Mouse (Mus musculus) heart, postnatal 0 days (tissue): Measurements from ENCODE around the gene Kif23. TPM values are rescaled to one million over a fixed set of nuclear protein-coding genes. Genes with fewer than 3 reads are reported as not detected.

Source experiments
- ATAC-seq: fragments of 200-750 bp; cut with Nextera tagmentation; 2 replicates; pipeline ENCODE4 v1.8.0; 2017; ENCODE audit warnings: low read depth, moderate number of reproducible peaks, moderate library complexity; ENCODE audit not compliant: insufficient read depth
- DNase-seq: peaks from one replicate; pipeline ENCODE4 v3.0.0-alpha.2; 2016; ENCODE audit warnings: low spot score
- H3K27ac ChIP-seq: fragments of 300-500 bp; sonication (generic); 2 replicates; pipeline ENCODE4 v1.5.1; 2014; ENCODE audit warnings: low read depth, mild to moderate bottlenecking
- H3K27me3 ChIP-seq: fragments of 300-500 bp; sonication (generic); 2 replicates; pipeline ENCODE4 v1.6.1; 2014; ENCODE audit warnings: low read length, mixed read lengths; ENCODE audit not compliant: control insufficient read depth, insufficient read depth
- H3K36me3 ChIP-seq: fragments of 300-500 bp; sonication (generic); replicated peaks from 2 replicates; pipeline ENCODE4 v1.6.1; 2014; ENCODE audit warnings: low read length, mixed read lengths; ENCODE audit not compliant: control insufficient read depth, insufficient read depth
- H3K4me1 ChIP-seq: fragments of 300-500 bp; sonication (generic); 2 replicates; pipeline ENCODE4 v1.6.1; 2014; ENCODE audit warnings: antibody characterized with exemption; ENCODE audit not compliant: control insufficient read depth, insufficient read depth
- H3K4me2 ChIP-seq: fragments of 300-500 bp; sonication (generic); 2 replicates; pipeline ENCODE4 v1.6.1; 2014; ENCODE audit warnings: low read depth, mild to moderate bottlenecking, low read length, moderate library complexity
- H3K4me3 ChIP-seq: fragments of 300-500 bp; sonication (generic); 2 replicates; pipeline ENCODE4 v1.5.1; 2014; ENCODE audit warnings: low read depth, low read length
- H3K9ac ChIP-seq: fragments of 300-500 bp; sonication (generic); replicated peaks from 2 replicates; pipeline ENCODE4 v1.6.1; 2014; ENCODE audit warnings: low read depth, low read length, mixed read lengths
- H3K9me3 ChIP-seq: fragments of 300-500 bp; sonication (generic); replicated peaks from 2 replicates; pipeline ENCODE4 v1.6.1; 2016; ENCODE audit warnings: low read length; ENCODE audit not compliant: control insufficient read depth
- CTCF ChIP-seq: IDR thresholded peaks from 2 replicates; pipeline ENCODE4 v1.5.1; 2016; ENCODE audit warnings: antibody characterized with exemption, control low read depth, low read depth
- EP300 ChIP-seq: IDR thresholded peaks from 2 replicates; pipeline ENCODE4 v1.6.1; 2016; ENCODE audit warnings: antibody characterized with exemption, low read depth
- WGBS: fragments of 180-500 bp; shearing (Covaris S2); extraction: QIAGEN DNeasy Blood & Tissue Kit; methylation state at CpG from one replicate; pipeline ENCODE4 v1.1.7; 2014; 5-methylcytosine and 5-hydroxymethylcytosine counted together
- polyA plus RNA-seq: library from polyadenylated mRNA; unstranded; fragments of >200 nt; fragmentation: Nextera tagmentation; extraction: Ambion mirVana; gene quantifications from 2 replicates; pipeline ENCODE4 v1.2.1, GENCODE M21; 2015
- total RNA-seq: library from RNA; depleted of rRNA; stranded (reverse); fragments of >200 nt; gene quantifications from 2 replicates; pipeline ENCODE4 v1.2.3, GENCODE M21; 2014; ENCODE audit warnings: low replicate concordance; rRNA removed

Kif23 gene
- total RNA-seq (9.9 and 17.9 TPM in 2 replicates), polyA plus RNA-seq (17.2 and 17.6 TPM in 2 replicates)

GRCm38 (mm10) chr9:61946623-61947401, at the start of gene Kif23:
Gene Kif23, minus strand, starts transcription at chr9:61946774.
- ATAC-seq (peak; percentile 95), DNase-seq (peak; percentile 91)
- TF ChIP-seq EP300 (0 out of 2 replicates have a peak, but pooled peaks have one; percentile 12), CTCF (peak; percentile 65)
- H3K4me3 ChIP-seq: peak within 1 kb of the TSS; percentile 76
- H3K36me3 ChIP-seq: peaks cover 16% of the 10 kb centered on the region
- peak within 1 kb of the TSS; percentile 59 for H3K9ac ChIP-seq
- H3K27me3 ChIP-seq: no peaks in the 10 kb centered on the region
- H3K9me3 ChIP-seq: no peaks in the 10 kb centered on the region
- peak within 1 kb of the TSS; percentile 93 for H3K4me2 ChIP-seq
- under 1% methylated on average over 44 of the region's 44 CpGs for WGBS
- peak within 1 kb of the TSS; percentile 55 for H3K27ac ChIP-seq
- H3K4me1 ChIP-seq: 0 out of 2 replicates have a peak, but pooled peaks cover 7% of the 10 kb centered on the region

DNA sequence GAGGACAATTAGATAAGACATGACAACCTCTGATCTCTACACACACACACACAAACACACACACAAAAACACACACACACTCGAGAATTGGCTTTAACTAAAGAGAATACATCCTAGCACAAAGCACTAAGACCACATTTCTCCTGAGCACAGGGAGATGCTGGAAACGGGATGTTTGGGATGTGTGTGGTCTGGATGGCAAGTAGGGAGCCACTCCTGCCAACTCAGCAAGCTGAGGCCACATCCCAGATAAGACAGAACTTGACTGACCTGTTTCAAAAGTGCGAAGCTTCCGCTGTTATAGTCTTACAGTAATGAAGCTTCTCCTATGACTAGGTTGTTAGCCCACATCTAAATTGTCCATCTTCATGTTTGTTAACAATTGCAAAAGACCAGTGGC, 44.6 kb upstream of the Kif23 start:
- no peak for ATAC-seq
- Histone ChIP-seq H3K27me3 (no peaks in the 10 kb centered on the region), H3K4me2 (no peak overlapping the region), H3K36me3 (no peaks in the 10 kb centered on the region), H3K4me1 (no peaks in the 10 kb centered on the region), H3K4me3 (no peak overlapping the region), H3K9me3 (no peaks in the 10 kb centered on the region), H3K27ac (no peak overlapping the region), H3K9ac (no peak overlapping the region)
- TF ChIP-seq CTCF (no peak), EP300 (no peak)
- no peak for DNase-seq
- 48% methylated on average over 4 of the region's 4 CpGs for WGBS

- no peaks in the 10 kb centered on the region for H3K4me1 ChIP-seq
- H3K4me3 ChIP-seq: no peak overlapping the region
- no peaks in the 10 kb centered on the region for H3K9me3 ChIP-seq
- no peak for ATAC-seq
- H3K27ac ChIP-seq: no peak overlapping the region
- TF ChIP-seq CTCF (no peak), EP300 (no peak)
- no peaks in the 10 kb centered on the region for H3K36me3 ChIP-seq
- DNase-seq: no peak
- 31% methylated on average over 3 of the region's 3 CpGs for WGBS
- H3K27me3 ChIP-seq: no peaks in the 10 kb centered on the region
- no peak overlapping the region for H3K4me2 ChIP-seq
- no peak overlapping the region for H3K9ac ChIP-seq
These were observed 44.2 kb upstream of the Kif23 start for GRCm38 (mm10) chr9:61990738-61991137.

DNA sequence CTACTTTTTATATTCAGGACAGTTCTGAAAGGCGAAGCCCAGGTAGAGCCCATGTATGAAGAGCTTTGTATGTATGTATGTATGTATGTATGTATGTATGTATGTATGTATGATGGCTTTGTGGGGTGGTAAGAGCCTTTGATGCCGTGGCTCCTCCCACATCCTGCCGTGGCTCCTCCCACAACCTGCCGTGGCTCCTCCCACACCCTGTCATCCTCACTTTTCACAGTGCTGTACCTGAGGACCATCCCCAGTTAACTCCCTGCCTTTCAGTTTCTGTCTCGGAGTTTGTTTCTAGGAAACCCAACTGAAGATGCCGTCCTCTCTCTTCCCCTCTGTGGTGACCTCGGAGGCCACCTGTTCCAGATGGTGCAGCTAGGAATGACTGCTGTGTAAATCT, 39.5 kb upstream of the Kif23 start:
- no peaks in the 10 kb centered on the region for H3K9me3 ChIP-seq
- no peak overlapping the region for H3K27ac ChIP-seq
- TF ChIP-seq CTCF: no peak
- no peak for TF ChIP-seq EP300
- WGBS: 73% methylated on average over 7 of the region's 7 CpGs
- no peak for DNase-seq
- no peak overlapping the region for H3K4me3 ChIP-seq
- no peak overlapping the region for H3K9ac ChIP-seq
- no peaks in the 10 kb centered on the region for H3K27me3 ChIP-seq
- H3K36me3 ChIP-seq: no peaks in the 10 kb centered on the region
- no peaks in the 10 kb centered on the region for H3K4me1 ChIP-seq
- no peak overlapping the region for H3K4me2 ChIP-seq
- no peak for ATAC-seq

DNA sequence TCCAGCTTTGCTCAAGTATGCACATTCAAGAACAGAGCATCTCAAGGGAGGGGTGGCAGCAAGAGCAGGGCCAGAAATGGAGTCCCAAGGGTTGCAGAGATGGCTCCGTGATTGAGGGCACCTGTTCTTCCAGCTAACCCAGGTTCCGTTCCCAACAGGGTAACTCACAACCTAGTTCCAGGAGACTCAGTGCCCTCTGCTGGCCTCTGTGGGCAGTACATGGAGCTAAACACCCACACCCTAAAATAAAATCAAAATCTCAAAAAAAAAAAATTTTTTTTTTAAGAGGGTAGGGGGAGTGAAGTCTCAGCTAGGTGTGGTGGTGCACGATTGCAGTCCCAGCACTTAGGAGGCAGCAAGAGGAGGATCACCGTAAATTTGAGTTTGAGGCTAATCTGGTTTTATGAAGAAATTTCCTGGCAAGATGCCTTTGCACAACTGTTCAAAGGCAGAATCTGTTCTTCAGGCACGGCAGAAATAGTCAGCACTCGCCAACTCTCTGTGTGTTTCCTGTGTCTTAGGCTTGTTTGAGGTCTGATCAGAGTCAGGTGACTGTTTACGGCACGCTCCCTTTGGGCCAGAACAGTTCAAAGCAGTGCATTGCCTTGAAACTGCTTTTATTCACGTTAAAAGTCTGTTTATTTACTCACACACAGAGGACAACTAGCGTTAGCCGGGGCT, 38.7 kb upstream of the Kif23 start:
- no peaks in the 10 kb centered on the region for H3K4me1 ChIP-seq
- no peak overlapping the region for H3K9ac ChIP-seq
- no peak overlapping the region for H3K4me2 ChIP-seq
- WGBS: 48% methylated on average over 11 of the region's 11 CpGs
- no peaks in the 10 kb centered on the region for H3K36me3 ChIP-seq
- no peaks in the 10 kb centered on the region for H3K9me3 ChIP-seq
- DNase-seq (peak; percentile 20), ATAC-seq (no peak)
- no peak for TF ChIP-seq EP300
- peak; percentile 63 for TF ChIP-seq CTCF
- no peak overlapping the region for H3K27ac ChIP-seq
- H3K27me3 ChIP-seq: no peaks in the 10 kb centered on the region
- H3K4me3 ChIP-seq: no peak overlapping the region
